Mouse (Mus musculus) spleen, adult 18-20 months (tissue): ENCODE measurements around the gene Neu4.
"Not testable (repeated sequence)": the region's sequence is repeated elsewhere in the genome, so short reads cannot be mapped to it uniquely, and the experiment has no call there.

Experiments used
- DNase-seq, 2 experiments: peaks; one replicate each; pipeline ENCODE4 v3.0.0; 2022; ENCODE audit warnings: mixed read lengths in 2 of 2

The Neu4 gene

GRCm38 (mm10) chr1:94020151-94020550, at the start of gene Neu4:
Gene Neu4, plus strand, starts transcription at chr1:94020451.
- DNase-seq: no peak

GRCm38 (mm10) chr1:93970797-93971196, 49.5 kb upstream of the Neu4 start:
- not testable (repeated sequence) for DNase-seq

- DNase-seq: not testable (repeated sequence)
These were observed 44.5 kb upstream of the Neu4 start for GRCm38 (mm10) chr1:93975764-93976163.

GRCm38 (mm10) chr1:93978287-93978686, 42.0 kb upstream of the Neu4 start:
- DNase-seq: not testable (repeated sequence)

GRCm38 (mm10) chr1:93980932-93981331, 39.3 kb upstream of the Neu4 start:
- not testable (repeated sequence) for DNase-seq

- DNase-seq: no peak
These were observed 34.1 kb upstream of the Neu4 start for GRCm38 (mm10) chr1:93986167-93986566.

GRCm38 (mm10) chr1:93988786-93989185, 31.5 kb upstream of the Neu4 start:
- DNase-seq: no peak

GRCm38 (mm10) chr1:93990209-93990608, 30.0 kb upstream of the Neu4 start, which contains the start of gene Gal3st2c:
Gene Gal3st2c, plus strand, starts transcription at chr1:93990509.
- not testable (repeated sequence) for DNase-seq

- DNase-seq: not testable (repeated sequence)
These were observed 29.2 kb upstream of the Neu4 start for GRCm38 (mm10) chr1:93991068-93991467.

- not testable (repeated sequence) for DNase-seq
These were observed 28.8 kb upstream of the Neu4 start for GRCm38 (mm10) chr1:93991491-93991890.

GRCm38 (mm10) chr1:94001023-94001422, 19.2 kb upstream of the Neu4 start:
- no peak for DNase-seq

- not testable (repeated sequence) for DNase-seq
These were observed 14.2 kb upstream of the Neu4 start for GRCm38 (mm10) chr1:94005954-94006506.

GRCm38 (mm10) chr1:94008826-94009225, 11.4 kb upstream of the Neu4 start:
- DNase-seq: not testable (repeated sequence)

- DNase-seq: no peak
These were observed 8.6 kb upstream of the Neu4 start for GRCm38 (mm10) chr1:94011643-94012042.

GRCm38 (mm10) chr1:94027506-94028108, 7.4 kb downstream of the Neu4 start:
- DNase-seq: no peak

GRCm38 (mm10) chr1:94028741-94029140, 8.5 kb downstream of the Neu4 start:
- no peak for DNase-seq

GRCm38 (mm10) chr1:94033075-94033602, 12.9 kb downstream of the Neu4 start:
- DNase-seq: no peak

- DNase-seq: peak; percentile 53 to 67
These were observed 14.9 kb downstream of the Neu4 start for GRCm38 (mm10) chr1:94034984-94035743.

GRCm38 (mm10) chr1:94040391-94040790, 20.1 kb downstream of the Neu4 start:
- DNase-seq: no peak

GRCm38 (mm10) chr1:94045559-94045958, 25.3 kb downstream of the Neu4 start:
- DNase-seq: no peak

GRCm38 (mm10) chr1:94046544-94046943, 26.3 kb downstream of the Neu4 start:
- DNase-seq: no peak

GRCm38 (mm10) chr1:94051104-94051503, 30.9 kb downstream of the Neu4 start:
- no peak for DNase-seq

- no peak for DNase-seq
These were observed 32.1 kb downstream of the Neu4 start, which contains the start of gene Pdcd1 for GRCm38 (mm10) chr1:94052373-94052772. Gene Pdcd1, minus strand, starts transcription at chr1:94052553.
